Comparison of ENCODE assay signal across 8 mouse cellular contexts in the genomic region with DNA sequence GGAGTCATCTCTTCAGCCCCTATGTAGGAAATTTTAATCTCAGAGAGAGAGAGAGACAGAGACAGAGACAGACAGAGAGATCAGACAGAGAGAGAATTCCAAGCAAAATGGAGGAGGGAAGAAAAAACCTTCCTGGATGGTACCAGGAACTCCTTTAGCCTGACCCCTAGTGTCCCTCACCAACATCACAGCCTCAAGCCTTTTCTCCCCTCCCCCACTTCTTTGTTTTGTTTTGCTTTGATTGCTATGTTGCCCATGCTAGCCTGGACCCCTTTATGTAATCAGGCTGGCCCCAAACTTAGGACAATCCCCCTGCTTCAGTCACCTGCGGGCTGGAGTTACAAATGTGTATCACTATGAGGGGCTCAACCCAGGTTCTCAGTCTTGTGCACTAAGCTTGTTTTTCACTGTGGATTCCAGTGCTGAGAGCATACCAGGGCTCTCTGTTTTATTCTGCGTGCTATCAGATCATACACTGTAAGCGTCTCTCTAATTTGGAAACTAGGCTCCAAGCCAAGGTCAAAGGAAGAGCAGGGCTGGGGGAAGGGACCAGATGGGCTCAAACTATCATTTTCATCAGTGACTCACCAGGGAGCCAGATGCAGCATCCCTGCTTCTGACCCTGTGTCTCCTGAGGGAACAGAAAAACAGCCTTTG. TPM values are rescaled to one million over a fixed set of nuclear protein-coding genes. Genes with fewer than 3 reads are reported as not detected.
DNase-seq lines count a peak whose midpoint lies in the region; ATAC-seq and TF ChIP-seq lines count a peak whose summit lies in the region.

No protein-coding gene starts in this region.

- peak; percentile 37 for DNase-seq in liver, adult 2 months (ENCODE audit: extremely low read depth, low read depth, low spot score)
- DNase-seq in liver, embryonic 11.5 days (ENCODE audit: low spot score): no peak
- peak; percentile 78 to 84 for DNase-seq in adrenal gland, postnatal 36 days
- DNase-seq in gastrocnemius, adult 8-10 months (ENCODE audit: low spot score in 2 of 2): peak; percentile 49 to 51
- peak; percentile 59 for DNase-seq in kidney, adult 2 months
- no peak for DNase-seq in left cerebral cortex, postnatal 36 days (ENCODE audit: low spot score in 2 of 2)
- no peak for DNase-seq in right cerebral cortex, adult 18-20 months

- no peak for ATAC-seq in liver, embryonic 11.5 days (replicated peaks; ENCODE audit: low FRiP score)
- ATAC-seq in midbrain, embryonic 13.5 days: no peak

- H3K4me1 ChIP-seq in liver, adult 2 months (ENCODE audit: control insufficient read depth, insufficient read depth, low read length): no peaks in the 10 kb centered on the region
- H3K4me1 ChIP-seq in liver, embryonic 11.5 days (replicated peaks; ENCODE audit: control insufficient read depth, insufficient read depth, low read length): no peaks in the 10 kb centered on the region
- no peaks in the 10 kb centered on the region for H3K4me1 ChIP-seq in kidney, adult 2 months (ENCODE audit: control insufficient read depth, insufficient read depth, low read length)
- H3K4me1 ChIP-seq in midbrain, embryonic 13.5 days (replicated peaks): peaks cover 8% of the 10 kb centered on the region

- no peak overlapping the region for H3K4me3 ChIP-seq in liver, adult 2 months (ENCODE audit: insufficient read depth, low read depth, low read length)
- no peak overlapping the region for H3K4me3 ChIP-seq in liver, embryonic 11.5 days (ENCODE audit: low read depth, low read length)
- no peak overlapping the region for H3K4me3 ChIP-seq in kidney, adult 2 months (ENCODE audit: insufficient read depth, low read depth, low read length)
- no peak overlapping the region for H3K4me3 ChIP-seq in midbrain, embryonic 13.5 days (replicated peaks)

- TF ChIP-seq POLR2A in liver, adult 2 months (IDR thresholded peaks at IDR 0.05; ENCODE audit: extremely low read depth, insufficient read depth, low read length): no peak
- no peak for TF ChIP-seq POLR2A in kidney, adult 2 months (IDR thresholded peaks at IDR 0.05; ENCODE audit: low read depth, low read length)

- H3K36me3 ChIP-seq in liver, adult 2 months (ENCODE audit: control insufficient read depth, insufficient read depth, low read length): peaks cover 19% of the 10 kb centered on the region
- H3K36me3 ChIP-seq in liver, embryonic 11.5 days (ENCODE audit: control insufficient read depth, insufficient read depth, low read length): peaks cover 7% of the 10 kb centered on the region; the same call in 1 of the 2 replicates
- peaks cover 2% of the 10 kb centered on the region for H3K36me3 ChIP-seq in kidney, adult 2 months (ENCODE audit: control insufficient read depth, insufficient read depth, low read length)
- peaks cover 31% of the 10 kb centered on the region for H3K36me3 ChIP-seq in midbrain, embryonic 13.5 days

- H3K9ac ChIP-seq in liver, adult 2 months (ENCODE audit: low read depth, low read length): no peak overlapping the region
- H3K9ac ChIP-seq in liver, embryonic 11.5 days (ENCODE audit: low read depth, low read length): no peak overlapping the region
- H3K9ac ChIP-seq in midbrain, embryonic 13.5 days (replicated peaks): no peak overlapping the region

- 19% methylated on average over 3 of the region's 3 CpGs for WGBS in liver, adult 2 months
- 62% methylated on average over 3 of the region's 3 CpGs for WGBS in liver, embryonic 11.5 days
- 37% methylated on average over 3 of the region's 3 CpGs for WGBS in kidney, adult 2 months
- WGBS in midbrain, embryonic 13.5 days: 35% methylated on average over 3 of the region's 3 CpGs

- no peaks in the 10 kb centered on the region for H3K9me3 ChIP-seq in liver, embryonic 11.5 days (ENCODE audit: control insufficient read depth, low read length)
- no peaks in the 10 kb centered on the region for H3K9me3 ChIP-seq in midbrain, embryonic 13.5 days

- no peak overlapping the region for H3K27ac ChIP-seq in liver, adult 2 months (replicated peaks; ENCODE audit: insufficient read depth, low read depth, low read length)
- H3K27ac ChIP-seq in liver, embryonic 11.5 days (ENCODE audit: low read depth, low read length): no peak overlapping the region
- peak overlapping the region; percentile 65; the same call in 1 of the 2 replicates for H3K27ac ChIP-seq in kidney, adult 2 months (ENCODE audit: insufficient read depth, low read depth, low read length)
- peak overlapping the region; percentile 6 for H3K27ac ChIP-seq in midbrain, embryonic 13.5 days

- peak; percentile 48 for TF ChIP-seq CTCF in liver, adult 2 months (IDR thresholded peaks at IDR 0.05; ENCODE audit: low read depth, low read length)
- TF ChIP-seq CTCF in kidney, adult 2 months (conservative IDR thresholded peaks at IDR 0.05; ENCODE audit: insufficient read depth, insufficient read length, low read depth, low read length): peak; percentile 42

- H3K4me2 ChIP-seq in liver, embryonic 11.5 days: no peak overlapping the region
- H3K4me2 ChIP-seq in midbrain, embryonic 13.5 days (replicated peaks): no peak overlapping the region

- intact Hi-C loops in left cerebral cortex, postnatal 36 days (cut with DNase I): no loop called here

- H3K79me2 ChIP-seq in liver, adult 2 months (ENCODE audit: control insufficient read depth, insufficient read depth, low read length): no peaks in the 10 kb centered on the region

- H3K27me3 ChIP-seq in liver, adult 2 months (ENCODE audit: control insufficient read depth, insufficient read depth, low read length): no peaks in the 10 kb centered on the region
- H3K27me3 ChIP-seq in liver, embryonic 11.5 days (replicated peaks; ENCODE audit: control insufficient read depth, insufficient read depth, low read length): no peaks in the 10 kb centered on the region
- no peaks in the 10 kb centered on the region for H3K27me3 ChIP-seq in kidney, adult 2 months (replicated peaks; ENCODE audit: control insufficient read depth, insufficient read depth, low read length)
- H3K27me3 ChIP-seq in midbrain, embryonic 13.5 days: no peaks in the 10 kb centered on the region

RNA-seq across cellular contexts. Expression of gene Map1lc3a, which starts 33.0 kb away (rescaled TPM):
- total RNA-seq in liver, adult 2 months (2014; rRNA removed): 26.8 and 31.8 TPM in 2 replicates
- 87.2 and 125 TPM in 2 replicates for polyA plus RNA-seq in liver, adult 2 months (2012; rRNA removed)
- 43.5 and 45.6 TPM in 2 replicates for polyA plus RNA-seq in liver, embryonic 11.5 days (2014; fragmentation: Nextera tagmentation; extraction: Ambion mirVana)
- 100 to 1,000 TPM; 469 to 912 TPM for total RNA-seq in adrenal gland, postnatal 36 days (2021)
- total RNA-seq in gastrocnemius, adult 8-10 months (2022): 100 to 1,000 TPM; 218 to 307 (median 227) TPM
- polyA plus RNA-seq in kidney, adult 2 months (2012; rRNA removed): 212 and 233 TPM in 2 replicates
- polyA plus RNA-seq in midbrain, embryonic 13.5 days (2015; fragmentation: Nextera tagmentation; extraction: Ambion mirVana): 314 and 332 TPM in 2 replicates
- 100 to 1,000 TPM; 295 to 402 TPM for total RNA-seq in left cerebral cortex, postnatal 36 days (2021)

RNA-seq across cellular contexts. Expression of gene Pigu, which starts 48.2 kb away (rescaled TPM):
- 9.3 and 11.9 TPM in 2 replicates for total RNA-seq in liver, adult 2 months (2014; rRNA removed)
- polyA plus RNA-seq in liver, adult 2 months (2012; rRNA removed): 19.5 and 24.0 TPM in 2 replicates
- polyA plus RNA-seq in liver, embryonic 11.5 days (2014; fragmentation: Nextera tagmentation; extraction: Ambion mirVana): 51.7 and 51.9 TPM in 2 replicates
- total RNA-seq in adrenal gland, postnatal 36 days (2021): 10 to 100 TPM; 34.4 to 40.9 TPM
- 10 to 100 TPM; 19.4 to 26.7 (median 21.5) TPM for total RNA-seq in gastrocnemius, adult 8-10 months (2022)
- 40.0 and 40.1 TPM in 2 replicates for polyA plus RNA-seq in kidney, adult 2 months (2012; rRNA removed)
- polyA plus RNA-seq in midbrain, embryonic 13.5 days (2015; fragmentation: Nextera tagmentation; extraction: Ambion mirVana): 51.8 and 54.5 TPM in 2 replicates
- 10 to 100 TPM; 25.7 to 30.5 TPM for total RNA-seq in left cerebral cortex, postnatal 36 days (2021)

Comparison
In these comparisons a context has a peak if more than half of its experiments do, and no peak if none do; other contexts are left out.
1. DNase-seq: peak in liver, adult 2 months (single experiment), adrenal gland, postnatal 36 days (2 of 2), gastrocnemius, adult 8-10 months (2 of 2) and kidney, adult 2 months (single experiment); none in liver, embryonic 11.5 days (single experiment), left cerebral cortex, postnatal 36 days (0 of 2) and right cerebral cortex, adult 18-20 months (single experiment).
2. H3K27ac ChIP-seq: peak in kidney, adult 2 months (single experiment) and midbrain, embryonic 13.5 days (single experiment); none in liver, adult 2 months (single experiment) and liver, embryonic 11.5 days (single experiment).